Mouse (Mus musculus) liver, postnatal 0 days (tissue): ENCODE data around the gene Apol10a. TPM values are rescaled to one million over a fixed set of nuclear protein-coding genes. Genes with fewer than 3 reads are reported as not detected.

Source experiments
- polyA plus RNA-seq: library from polyadenylated mRNA; unstranded; fragments of >200 nt; fragmentation: Nextera tagmentation; extraction: Ambion mirVana; gene quantifications from 2 replicates; pipeline ENCODE4 v1.2.1, GENCODE M21; 2015

Gene Apol10a
- polyA plus RNA-seq, 1 experiment from 2014 or later: not detected

Other genes starting within 250 kb of the Apol10a start
- 6.9 and 7.0 TPM in 2 replicates for gene Rbfox2, start 170.0 kb upstream of the Apol10a start, polyA plus RNA-seq
- 17.6 and 20.8 TPM in 2 replicates for gene Apol7a, start 77.9 kb upstream of the Apol10a start, polyA plus RNA-seq
- gene Apol9a, start 65.9 kb upstream of the Apol10a start, polyA plus RNA-seq: 0.34 and 0.81 TPM in 2 replicates
- gene Apol7b, start 29.6 kb upstream of the Apol10a start, polyA plus RNA-seq: not detected in 2 replicates
- gene Apol11a, start 31.2 kb downstream of the Apol10a start, polyA plus RNA-seq: not detected in 2 replicates
- not detected in 2 replicates for gene Apol7c, start 56.3 kb downstream of the Apol10a start, polyA plus RNA-seq
- not detected in 2 replicates for gene 1700025B11Rik, start 84.8 kb downstream of the Apol10a start, polyA plus RNA-seq
- not detected in 2 replicates for gene Apol10b, start 119.1 kb downstream of the Apol10a start, polyA plus RNA-seq
- gene Gm36245, start 122.2 kb downstream of the Apol10a start, polyA plus RNA-seq: not detected in 2 replicates
- gene Apol11b, start 166.2 kb downstream of the Apol10a start, polyA plus RNA-seq: 2.3 and 2.7 TPM in 2 replicates
- 0.12 TPM in 2 replicates for gene Apol7e, start 221.8 kb downstream of the Apol10a start, polyA plus RNA-seq